Mouse (Mus musculus): Measurements from ENCODE around the gene Bace2.

Gene Bace2

DNA sequence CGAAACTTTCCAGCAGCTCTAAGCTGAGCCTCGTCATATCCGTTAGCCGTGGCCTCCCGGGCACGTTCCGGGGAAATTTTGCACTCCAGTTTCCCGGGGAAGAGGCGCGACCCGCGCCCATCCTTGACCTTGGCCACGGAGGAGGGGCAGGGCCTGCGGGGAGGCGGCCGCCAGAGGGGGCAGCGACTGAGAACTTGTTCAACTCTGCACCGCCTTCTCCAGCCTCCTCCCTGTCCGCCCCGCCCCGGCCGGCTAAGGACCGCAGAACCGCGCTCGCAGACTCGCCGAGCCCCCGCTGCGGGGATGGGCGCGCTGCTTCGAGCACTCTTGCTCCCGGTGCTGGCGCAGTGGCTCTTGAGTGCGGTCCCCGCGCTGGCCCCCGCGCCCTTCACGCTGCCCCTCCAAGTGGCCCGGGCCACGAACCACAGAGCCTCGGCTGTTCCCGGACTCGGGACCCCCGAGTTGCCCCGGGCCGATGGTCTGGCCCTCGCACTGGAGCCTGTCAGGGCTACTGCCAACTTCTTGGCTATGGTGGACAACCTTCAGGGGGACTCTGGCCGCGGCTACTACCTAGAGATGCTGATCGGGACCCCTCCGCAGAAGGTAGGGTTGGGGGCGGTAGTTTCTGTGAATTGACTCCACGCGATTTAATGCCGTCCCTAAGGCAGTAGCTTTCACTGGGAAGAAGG is at the start of gene Bace2:
Gene Bace2 (plus strand): TSS at position 244 of the 689 bp plus-strand sequence.
- DNase-seq = peak; percentile 87 to 92

DNA sequence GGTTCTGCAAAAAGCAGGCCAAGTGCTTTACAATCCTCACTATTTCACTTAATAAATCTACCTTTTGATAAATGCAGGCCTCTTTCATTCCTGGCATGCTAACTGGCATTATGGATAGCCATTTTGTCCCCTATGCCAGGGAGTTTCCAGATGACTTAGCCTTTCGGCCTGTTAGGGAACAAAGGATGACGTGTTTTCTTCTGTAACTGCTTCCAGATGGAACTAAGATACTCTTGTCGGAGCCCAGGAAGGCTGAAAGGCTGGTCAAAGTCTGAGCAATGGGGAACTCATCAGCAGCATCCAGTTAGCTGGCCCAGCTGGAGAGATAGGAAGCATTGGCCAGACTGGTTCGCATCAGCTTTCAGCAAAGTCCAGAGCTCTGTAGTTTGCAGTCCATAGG is 48.9 kb upstream of the Bace2 start:
- no peak for DNase-seq

DNA sequence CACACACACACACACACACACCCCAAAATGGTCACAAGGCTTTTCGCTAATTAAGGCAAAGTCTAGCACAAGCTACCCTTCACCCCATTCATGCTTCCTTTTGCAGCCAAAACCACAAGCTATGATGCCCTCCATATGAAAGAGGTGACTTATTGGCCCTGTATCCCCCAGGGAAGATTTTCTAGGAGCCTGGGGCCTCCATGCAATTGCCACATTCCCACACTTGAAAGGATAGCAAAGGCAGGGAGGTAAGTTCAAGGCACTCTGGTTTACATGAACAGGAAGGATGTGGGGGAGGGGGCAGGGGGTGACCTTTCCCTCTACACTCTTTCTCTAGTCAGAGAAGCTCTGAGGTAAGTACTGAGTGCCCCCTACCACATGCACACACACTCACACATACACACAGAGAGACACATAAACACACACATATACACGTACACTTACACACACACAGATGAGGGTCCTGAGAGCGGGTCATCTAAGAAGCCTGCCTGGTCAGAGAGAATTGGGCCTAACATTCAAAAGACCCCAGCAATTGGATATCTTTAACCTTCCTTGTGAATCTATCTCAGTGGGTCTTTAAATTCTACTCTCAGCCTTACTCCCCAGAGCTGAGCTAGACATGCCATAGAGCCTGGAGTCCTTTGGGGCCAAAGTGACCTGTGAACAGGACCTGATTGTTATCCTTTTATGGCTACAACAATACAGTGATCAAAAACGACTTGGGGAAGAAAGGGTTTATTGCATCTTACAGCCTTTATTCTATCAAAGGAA is 46.6 kb upstream of the Bace2 start:
- DNase-seq = no peak

DNA sequence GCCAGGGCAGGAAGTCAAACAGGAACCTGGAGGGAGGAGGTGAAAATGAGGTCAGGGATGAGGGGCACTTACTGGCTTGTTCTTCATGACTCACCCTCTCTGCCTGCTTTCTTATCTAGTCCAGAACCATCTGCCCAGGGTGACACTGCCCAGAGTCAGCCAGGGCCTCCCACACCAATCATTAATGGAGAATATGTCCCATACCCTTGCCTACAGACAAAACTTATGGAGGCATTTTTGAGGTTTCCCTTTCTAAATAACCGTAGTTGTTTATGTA is 46.0 kb upstream of the Bace2 start:
- peak in 1 of 2 experiments; percentile 17 for DNase-seq

DNA sequence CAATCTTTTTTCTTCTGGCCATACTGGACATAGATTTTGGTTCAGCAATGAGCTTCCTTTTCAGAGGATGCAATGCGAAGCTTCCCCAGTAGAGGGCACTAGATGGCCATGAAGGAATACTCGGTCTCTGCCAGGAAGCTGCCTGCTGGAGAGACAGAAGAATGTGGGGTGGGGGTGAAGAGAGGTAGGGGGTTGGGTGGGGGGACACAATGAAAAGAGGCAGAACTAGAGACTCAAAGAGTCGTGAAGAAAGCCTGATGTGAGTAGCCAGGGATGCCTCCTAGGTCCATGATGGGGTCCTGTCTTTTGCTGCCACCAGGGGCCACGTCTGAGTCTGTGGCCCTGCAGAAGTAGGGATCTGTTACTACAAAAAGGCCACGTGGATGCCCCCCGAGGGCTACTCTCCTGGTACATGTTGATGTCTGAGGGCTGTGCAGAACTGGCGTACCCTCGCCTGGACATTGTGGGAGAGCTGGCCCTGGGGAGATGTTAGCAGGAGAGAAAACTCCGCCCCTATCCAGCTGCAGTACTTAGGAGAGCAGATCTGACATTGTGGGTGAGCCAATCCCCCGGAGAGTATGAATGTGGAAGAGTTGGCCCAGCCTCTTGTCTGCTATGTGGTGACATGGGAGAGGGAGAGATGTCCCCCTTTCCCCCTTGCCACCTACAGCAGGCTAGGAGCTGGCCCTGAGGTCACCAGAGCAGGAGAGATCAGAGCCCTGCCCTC is 43.4 kb upstream of the Bace2 start:
- DNase-seq = peak; percentile 63 to 88

DNA sequence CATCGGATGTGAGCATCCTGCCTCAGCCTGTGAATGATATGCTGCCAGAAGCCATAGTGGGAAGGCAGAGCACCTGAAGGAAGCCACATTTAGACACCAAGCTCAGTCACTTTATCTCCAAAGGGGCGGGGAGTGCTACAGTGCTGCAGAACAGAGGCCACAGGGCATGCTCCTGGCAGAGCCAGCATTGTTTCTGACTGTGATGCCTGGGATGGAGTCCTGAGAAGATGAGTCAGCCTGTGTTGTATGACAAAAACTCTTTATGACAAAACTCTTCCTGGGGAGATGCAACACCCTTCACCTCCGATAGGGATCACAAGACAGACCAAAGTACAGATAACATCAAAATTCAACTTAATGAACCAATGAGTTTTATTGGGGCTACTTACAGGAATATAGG is 35.0 kb upstream of the Bace2 start:
- DNase-seq = no peak

DNA sequence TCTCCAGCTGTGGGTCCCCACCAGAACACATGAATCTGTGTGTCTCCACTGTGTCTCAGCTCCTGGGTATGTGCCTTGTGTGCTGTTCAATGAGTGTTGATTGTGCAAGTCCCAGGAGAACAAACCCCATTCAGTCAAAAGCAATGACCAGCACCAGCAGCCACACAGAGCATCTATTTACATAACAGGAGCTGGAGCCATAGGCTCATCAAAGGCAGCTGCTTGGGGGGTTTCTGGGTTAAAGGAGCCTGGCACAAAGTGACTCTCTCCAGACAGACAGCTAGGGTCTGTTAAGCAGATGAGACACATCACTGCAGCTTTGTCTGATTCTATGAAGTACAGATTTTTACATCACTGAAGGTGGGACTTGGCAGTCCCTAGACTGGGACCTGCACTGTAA is 33.9 kb upstream of the Bace2 start:
- DNase-seq = no peak

DNA sequence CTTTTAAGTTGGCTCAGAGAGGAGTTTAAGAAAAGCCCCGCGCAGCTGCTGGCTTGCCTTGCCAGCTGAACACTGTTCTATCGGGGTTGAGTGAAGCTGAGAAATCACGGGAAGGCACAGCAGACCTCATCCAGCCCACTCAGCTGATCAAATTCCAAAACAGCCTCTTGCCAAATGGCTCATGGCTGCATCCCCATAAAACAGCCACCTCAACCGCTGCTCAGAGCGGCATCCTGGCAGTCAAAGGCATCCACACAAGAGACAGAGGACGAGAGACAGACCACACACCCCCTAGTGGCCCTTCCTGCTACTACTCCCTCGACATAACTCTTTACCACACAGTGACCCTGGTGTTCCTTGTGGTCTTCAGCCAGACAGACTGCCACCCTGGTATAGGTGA is 30.6 kb upstream of the Bace2 start:
- DNase-seq = peak in 1 of 2 experiments; percentile 51

DNA sequence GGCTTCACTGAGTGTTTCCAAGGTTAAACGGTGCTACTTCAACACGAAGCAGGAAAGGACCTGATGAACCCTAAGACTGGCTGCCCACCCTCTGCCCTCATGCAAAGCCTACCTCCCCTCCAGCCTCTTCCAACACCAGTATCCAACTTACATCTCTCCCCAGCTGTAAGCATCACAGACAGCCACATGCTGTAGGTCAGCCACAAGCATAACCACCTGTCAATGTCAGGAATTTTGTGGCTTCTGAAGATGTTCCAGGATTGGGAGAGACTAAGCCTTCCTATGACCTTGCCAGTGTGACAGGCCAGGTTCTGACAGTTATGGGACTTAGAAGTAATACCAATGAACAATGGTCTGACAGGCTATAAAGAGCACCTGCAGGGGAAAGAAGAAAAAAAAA is 27.9 kb upstream of the Bace2 start:
- DNase-seq = no peak

DNA sequence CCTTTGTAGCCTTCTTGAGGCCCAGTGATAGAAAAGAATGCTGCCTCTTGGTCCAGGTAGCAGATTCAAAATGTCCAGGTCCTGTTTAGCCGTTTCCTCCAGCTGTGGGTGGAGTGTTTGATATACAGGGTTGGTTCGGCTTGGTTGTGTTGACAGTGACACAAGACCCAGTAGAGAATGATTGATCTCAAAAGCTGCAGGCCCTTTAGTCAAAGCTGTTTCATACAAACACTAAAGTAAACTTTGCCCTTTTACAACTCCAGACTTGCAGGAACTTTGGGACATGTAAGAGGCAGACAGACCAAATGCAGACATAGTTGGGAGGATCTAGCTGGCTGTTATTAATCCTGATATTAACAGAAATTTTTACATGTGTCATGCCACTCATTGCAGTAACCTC is 3.5 kb upstream of the Bace2 start:
- DNase-seq = no peak

DNA sequence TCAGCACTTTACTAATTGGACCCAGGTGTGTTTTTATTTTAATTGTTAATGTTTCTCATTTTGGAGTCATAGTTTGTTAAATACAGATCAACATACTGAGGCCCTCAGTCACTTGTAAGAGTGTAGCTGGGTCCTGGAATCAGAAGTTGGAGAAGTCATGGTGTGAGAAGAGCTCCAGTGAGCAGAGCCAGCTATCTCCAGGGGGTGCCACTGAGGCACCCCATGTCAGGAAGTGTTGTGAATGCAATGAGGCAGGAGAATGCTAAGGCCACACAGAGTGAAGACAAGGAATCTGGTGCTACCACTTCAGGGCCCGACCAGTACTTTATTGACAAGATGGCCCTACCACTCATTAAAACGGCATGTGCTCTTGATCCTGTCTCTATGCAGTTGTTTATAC is 1.9 kb upstream of the Bace2 start:
- no peak for DNase-seq

DNA sequence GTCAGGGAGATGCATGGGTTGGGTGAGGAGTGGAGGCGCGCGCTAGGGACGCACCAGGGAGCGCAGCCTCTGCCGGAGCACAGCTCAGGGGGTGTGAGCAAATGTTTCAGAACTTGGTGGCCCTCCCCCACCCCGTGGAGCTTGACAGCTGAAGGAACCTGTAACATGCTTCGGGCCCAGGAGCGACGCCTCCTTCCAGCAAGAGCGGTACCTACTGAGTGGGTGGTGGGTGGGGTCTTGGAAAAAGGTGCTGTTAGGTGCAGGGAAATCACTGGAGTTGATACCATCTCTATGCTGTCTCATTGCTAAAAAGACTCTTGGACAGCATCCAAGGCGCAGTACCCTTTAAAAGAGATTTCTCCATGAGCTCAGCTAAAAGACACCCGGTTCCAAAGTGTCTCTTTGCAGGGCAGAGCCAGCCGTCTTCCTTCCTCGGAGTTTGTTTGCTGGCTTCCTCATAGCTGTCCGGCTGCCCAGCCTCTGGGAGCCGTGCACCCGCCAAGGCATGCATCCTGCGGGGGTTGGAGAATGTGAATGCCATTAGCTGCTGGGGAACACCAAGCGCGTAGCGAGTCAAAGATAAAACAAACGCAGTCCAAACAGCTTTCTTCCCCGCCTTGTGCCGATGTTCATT is 763 bp downstream of the Bace2 start:
- peak; percentile 69 to 73 for DNase-seq

DNA sequence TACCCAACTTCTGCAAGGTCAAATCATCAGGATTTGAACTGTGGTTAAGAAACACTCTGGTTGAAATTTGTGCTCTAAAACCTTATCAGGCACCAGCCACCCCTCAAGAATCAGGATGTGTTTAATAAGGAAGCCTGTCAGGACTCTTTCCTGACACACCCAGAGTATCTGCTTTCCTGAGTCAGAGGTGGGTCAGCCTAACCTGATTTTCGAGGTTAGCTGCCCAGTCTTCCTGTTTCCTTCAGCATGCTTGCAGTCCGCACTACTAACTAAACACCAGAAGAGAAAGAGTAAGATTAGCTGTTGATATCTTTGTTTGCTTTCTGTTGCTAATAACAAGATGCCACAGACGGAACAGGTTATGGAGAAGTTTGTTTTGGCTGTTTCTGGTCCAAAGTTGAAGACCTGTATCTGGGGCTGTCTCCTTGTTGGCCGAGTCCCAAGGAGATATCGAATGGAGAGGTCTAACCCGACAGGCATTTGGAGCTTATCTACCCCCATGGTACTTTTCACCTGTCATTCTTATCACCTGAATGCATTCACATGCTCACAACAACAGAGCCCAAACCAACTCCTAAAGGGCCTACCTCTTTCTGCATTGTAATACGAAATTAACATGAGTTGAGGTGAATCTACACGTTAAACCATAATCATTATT is 5.8 kb downstream of the Bace2 start:
- DNase-seq = no peak

DNA sequence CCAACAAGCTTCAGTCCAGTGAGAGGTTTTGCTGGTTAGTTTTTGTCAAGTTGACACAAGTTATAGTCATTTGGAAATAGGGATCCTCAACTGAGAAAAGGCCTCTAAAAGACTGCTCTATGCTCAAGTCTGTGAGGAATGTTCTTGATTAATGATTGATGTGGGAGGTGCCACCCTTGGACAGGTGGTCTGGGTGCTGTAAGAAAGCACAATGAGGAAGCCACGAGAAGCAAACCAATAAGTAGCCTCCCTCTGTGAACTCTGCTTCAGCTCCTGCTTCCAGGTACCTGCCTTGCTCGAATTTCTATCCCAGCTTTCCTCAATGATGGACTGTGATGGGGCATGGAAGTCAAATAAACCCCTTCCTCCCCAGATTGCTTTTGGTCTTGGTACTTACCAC is 9.6 kb downstream of the Bace2 start:
- DNase-seq = peak; percentile 15 to 51

DNA sequence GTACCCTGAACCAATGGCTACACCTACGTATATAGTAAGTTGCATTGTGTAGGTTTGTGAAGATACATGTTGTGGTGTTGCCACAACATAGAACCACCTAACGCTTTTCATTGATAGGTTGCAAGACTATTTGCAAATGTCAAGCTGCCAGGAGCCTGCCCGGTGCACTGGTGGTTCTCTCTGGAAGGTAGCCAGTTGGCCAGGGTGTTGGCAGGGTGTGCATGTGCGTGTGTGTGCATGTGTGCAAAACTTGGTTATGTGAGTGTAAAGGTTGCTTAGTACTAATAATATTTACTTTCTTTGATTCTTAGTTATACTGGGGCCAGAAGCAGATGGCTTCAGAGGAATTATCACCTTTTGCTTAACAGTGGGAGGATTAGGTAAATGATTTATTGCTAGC is 13.7 kb downstream of the Bace2 start:
- DNase-seq = peak in 1 of 2 experiments; percentile 32

DNA sequence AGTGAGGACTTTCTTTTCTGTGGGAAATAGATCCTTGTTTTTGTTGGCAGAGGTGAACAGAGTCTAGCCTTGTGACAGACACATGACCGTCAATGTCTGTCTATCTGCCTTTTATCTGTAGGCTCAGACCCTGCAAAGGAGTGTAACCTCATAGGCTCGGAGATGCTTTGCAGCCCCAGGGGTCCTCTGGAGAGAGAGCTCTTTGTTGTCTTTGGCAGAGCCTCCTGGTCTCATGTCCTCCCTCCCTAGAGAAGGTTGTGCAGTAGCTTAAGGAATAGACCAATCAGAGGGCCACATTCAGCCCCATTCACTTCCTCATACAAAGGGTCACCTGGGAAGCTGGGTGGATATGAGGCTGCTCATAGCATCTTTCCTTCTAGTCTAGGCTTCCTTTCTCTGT is 31.4 kb downstream of the Bace2 start:
- no peak for DNase-seq

DNA sequence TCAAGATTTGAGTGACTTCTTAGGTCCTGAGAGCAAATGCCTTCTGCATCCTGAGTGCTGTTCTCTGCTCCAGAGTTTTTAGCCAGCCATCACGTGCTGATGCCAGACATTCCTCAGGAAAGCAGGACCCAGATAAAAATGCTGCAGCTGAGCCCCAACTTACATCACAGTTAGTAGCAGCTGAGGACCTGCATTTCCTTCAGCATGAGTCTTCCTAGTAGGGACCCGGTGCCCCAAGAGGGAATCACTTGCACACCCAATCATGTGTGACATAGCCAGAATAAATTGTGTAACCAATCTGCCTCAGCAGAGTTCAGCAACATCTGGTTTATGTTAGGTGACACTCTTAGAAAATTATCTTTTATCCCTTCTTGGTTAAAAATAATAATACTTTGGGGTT is 34.7 kb downstream of the Bace2 start:
- peak in 1 of 2 experiments; percentile 13 for DNase-seq

DNA sequence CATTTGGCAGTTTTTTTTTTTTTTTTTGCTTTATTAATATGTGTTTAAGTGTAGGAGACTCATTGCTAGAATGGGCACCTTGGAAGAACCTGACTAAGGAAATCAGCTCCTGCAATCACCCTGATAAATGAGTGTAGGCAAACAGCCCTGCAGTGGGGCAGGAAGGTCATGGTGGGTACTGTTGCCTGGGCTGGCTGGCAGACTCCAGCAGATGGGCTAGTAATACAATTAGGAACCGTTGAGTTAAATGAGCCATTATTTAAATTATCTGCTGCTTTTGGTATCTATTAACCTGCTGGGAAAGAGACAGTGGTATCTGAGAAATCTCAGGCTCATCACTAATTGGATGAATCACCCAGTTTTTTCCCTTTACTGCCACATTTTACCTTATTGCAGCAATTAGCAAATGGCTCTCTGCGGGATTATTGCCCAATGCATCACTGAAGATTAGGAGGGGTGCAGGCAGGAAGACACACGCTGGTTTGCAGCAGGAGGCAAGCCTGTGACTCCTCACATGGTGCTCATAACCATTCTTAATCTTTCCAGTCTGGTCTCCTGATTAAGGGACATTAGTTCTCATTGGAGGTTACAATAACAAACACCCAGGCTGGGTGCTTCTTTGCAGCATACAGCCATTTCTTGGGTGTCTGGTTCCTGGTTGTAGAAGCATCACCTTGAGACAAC is 35.3 kb downstream of the Bace2 start:
- DNase-seq = no peak

DNA sequence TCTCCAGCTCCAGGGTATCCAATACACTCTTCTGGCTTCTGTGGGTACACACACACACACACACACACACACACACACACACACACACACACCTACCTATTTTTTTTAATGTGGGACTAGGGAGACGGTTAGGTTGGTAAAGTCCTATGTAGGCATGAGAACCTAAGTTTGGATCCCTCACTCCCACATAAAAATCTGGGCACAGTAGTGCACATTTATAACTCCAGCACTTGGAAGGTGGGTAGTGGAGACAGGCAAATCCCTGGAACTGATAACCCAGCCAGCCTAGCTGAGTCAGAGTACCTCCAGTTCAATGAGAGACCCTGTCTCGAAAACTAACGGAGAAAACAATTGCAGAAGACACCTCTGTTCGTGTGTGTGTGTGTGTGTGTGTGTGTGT is 39.9 kb downstream of the Bace2 start:
- DNase-seq = no peak

DNA sequence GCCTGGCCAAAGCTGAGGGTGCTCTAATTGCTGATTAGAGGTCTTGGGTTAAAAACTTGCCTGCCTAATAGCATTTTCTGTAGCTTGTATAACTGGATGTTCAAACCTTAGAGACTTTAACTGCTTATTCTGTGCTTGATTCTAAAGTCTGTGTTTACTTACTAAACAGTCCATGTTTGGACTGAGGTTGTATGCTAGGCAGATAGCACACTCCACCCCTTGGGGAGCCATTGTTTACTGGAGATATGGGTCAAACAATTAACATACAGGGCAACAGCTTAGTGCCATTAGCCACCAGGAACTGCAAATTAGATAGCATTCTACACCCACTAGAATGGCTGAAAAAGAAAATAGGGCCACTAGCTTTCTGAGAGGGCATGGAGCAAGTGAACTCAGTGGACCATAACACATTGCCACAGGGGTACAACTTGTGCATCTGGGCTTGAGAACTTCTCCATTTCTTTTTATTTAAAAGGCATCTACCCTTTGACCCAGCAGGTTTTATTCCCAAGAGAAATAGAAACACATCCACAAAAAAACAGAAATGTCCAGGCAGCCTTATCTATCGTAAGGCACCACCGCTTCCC is 41.5 kb downstream of the Bace2 start:
- DNase-seq = peak; percentile 12 to 22

DNA sequence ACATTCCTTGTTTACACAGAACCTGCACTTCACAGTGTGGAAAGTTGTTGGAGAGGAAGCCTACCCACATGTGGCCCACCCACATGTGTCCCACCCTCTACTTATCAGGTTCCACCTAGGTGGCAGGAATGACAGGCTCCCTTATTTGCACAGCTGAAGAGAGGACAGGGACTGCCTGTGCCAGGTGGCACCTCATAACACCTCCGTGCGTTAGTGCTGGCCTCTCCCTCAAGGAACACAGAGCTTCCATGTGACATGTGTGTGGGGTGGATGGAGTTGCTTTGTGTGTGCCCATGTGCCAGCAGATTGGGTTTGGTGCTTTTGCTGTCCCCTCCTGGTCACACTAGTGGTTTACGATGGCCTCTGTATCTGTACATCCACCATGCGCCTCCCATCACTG is 43.4 kb downstream of the Bace2 start:
- no peak for DNase-seq

DNA sequence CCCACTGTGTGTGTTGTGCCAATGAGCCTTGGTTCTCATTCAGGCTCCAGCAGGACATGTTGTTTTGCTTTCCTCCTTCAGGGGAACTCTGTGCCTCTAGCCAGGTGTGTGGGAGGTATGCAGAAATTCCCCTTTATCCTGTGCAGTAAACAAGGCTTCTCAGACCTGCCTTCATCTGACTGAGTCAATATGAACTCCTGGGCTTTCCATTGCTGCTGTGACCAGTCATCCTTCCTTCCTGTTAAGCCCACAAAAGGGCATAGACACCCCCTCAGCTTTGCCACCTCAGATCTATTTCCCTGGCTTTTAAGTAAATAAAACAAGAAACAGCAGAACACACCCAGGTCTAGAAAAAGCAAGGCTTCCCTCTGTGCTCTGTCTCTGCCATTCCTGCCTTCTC is 45.2 kb downstream of the Bace2 start:
- DNase-seq = no peak

Measured in kidney, postnatal 36 days (tissue).